8 mouse cellular contexts compared by ENCODE assay signal in genomic region chr7:105632551-105632972, GRCm38 (mm10). TPM values are rescaled to one million over a fixed set of nuclear protein-coding genes. Genes with fewer than 3 reads are reported as not detected.
DNase-seq lines count a peak whose midpoint lies in the region; ATAC-seq and TF ChIP-seq lines count a peak whose summit lies in the region.

No protein-coding gene starts in this region.

- H3K27ac ChIP-seq in lung, embryonic 16.5 days (ENCODE audit: low read length) = 0 out of 2 replicates have a peak overlapping the region, but pooled peaks have one; percentile 4
- H3K27ac ChIP-seq in cerebellum, adult 2 months (ENCODE audit: insufficient read depth, low read length) = peak overlapping the region; percentile 99
- no peak overlapping the region for H3K27ac ChIP-seq in heart, embryonic 12.5 days (ENCODE audit: poor library complexity, severe bottlenecking)
- H3K27ac ChIP-seq in liver, embryonic 15.5 days (replicated peaks) = no peak overlapping the region

- WGBS in lung, embryonic 16.5 days = 17% methylated on average over 4 of the region's 4 CpGs
- 1% methylated on average over 4 of the region's 4 CpGs for WGBS in cerebellum, adult 2 months
- 11% methylated on average over 4 of the region's 4 CpGs for WGBS in heart, embryonic 12.5 days
- WGBS in liver, embryonic 15.5 days (ENCODE audit: insufficient replicate concordance) = 22% methylated on average over 4 of the region's 4 CpGs

- H3K4me1 ChIP-seq in lung, embryonic 16.5 days (replicated peaks; ENCODE audit: control insufficient read depth, insufficient read depth, low read length) = peaks cover 29% of the 10 kb centered on the region
- H3K4me1 ChIP-seq in cerebellum, adult 2 months (ENCODE audit: control insufficient read depth, insufficient read depth, low read length) = peaks cover 23% of the 10 kb centered on the region
- peaks cover 46% of the 10 kb centered on the region for H3K4me1 ChIP-seq in heart, embryonic 12.5 days (replicated peaks)
- H3K4me1 ChIP-seq in liver, embryonic 15.5 days (replicated peaks) = peaks cover 26% of the 10 kb centered on the region

- H3K9me3 ChIP-seq in lung, embryonic 16.5 days (ENCODE audit: control insufficient read depth, low read length) = no peaks in the 10 kb centered on the region
- no peaks in the 10 kb centered on the region for H3K9me3 ChIP-seq in heart, embryonic 12.5 days (replicated peaks)
- no peaks in the 10 kb centered on the region for H3K9me3 ChIP-seq in liver, embryonic 15.5 days (replicated peaks)

- TF ChIP-seq CTCF in cerebellum, adult 2 months (IDR thresholded peaks at IDR 0.05; ENCODE audit: borderline replicate concordance, insufficient read depth, low read depth, low read length) = no peak

- H3K4me3 ChIP-seq in lung, embryonic 16.5 days (ENCODE audit: low read length) = peak overlapping the region; percentile 79
- peak overlapping the region; percentile 100 for H3K4me3 ChIP-seq in cerebellum, adult 2 months (replicated peaks; ENCODE audit: insufficient read depth, low read depth, low read length)
- peak overlapping the region; percentile 85 for H3K4me3 ChIP-seq in heart, embryonic 12.5 days
- H3K4me3 ChIP-seq in liver, embryonic 15.5 days (replicated peaks) = peak overlapping the region; percentile 69

- H3K36me3 ChIP-seq in lung, embryonic 16.5 days (ENCODE audit: control insufficient read depth, insufficient read depth, low read length) = peaks cover 7% of the 10 kb centered on the region
- peaks cover 22% of the 10 kb centered on the region for H3K36me3 ChIP-seq in heart, embryonic 12.5 days
- H3K36me3 ChIP-seq in liver, embryonic 15.5 days (replicated peaks) = peaks cover 11% of the 10 kb centered on the region

- peak overlapping the region; percentile 90 for H3K9ac ChIP-seq in lung, embryonic 16.5 days (ENCODE audit: low read length)
- peak overlapping the region; percentile 95 for H3K9ac ChIP-seq in heart, embryonic 12.5 days
- H3K9ac ChIP-seq in liver, embryonic 15.5 days = peak overlapping the region; percentile 63; the same call in 1 of the 2 replicates

- DNase-seq in lung, postnatal 25 days (ENCODE audit: low spot score) = no peak
- DNase-seq in cerebellum, adult 2 months = peak; percentile 84 to 90
- no peak for DNase-seq in spleen, postnatal 14 days (ENCODE audit: low spot score in 2 of 2)
- DNase-seq in spleen, postnatal 4 days (ENCODE audit: low spot score in 2 of 2) = no peak

- peak; percentile 3; the same call in 1 of the 2 replicates for ATAC-seq in lung, embryonic 16.5 days (ENCODE audit: low read depth)
- no peak for ATAC-seq in heart, embryonic 12.5 days (ENCODE audit: insufficient number of reproducible peaks, low FRiP score)
- ATAC-seq in liver, embryonic 15.5 days (ENCODE audit: insufficient read depth) = no peak
- no peak for ATAC-seq in megakaryocyte-erythroid progenitor cell, adult 5-6 weeks (replicated peaks; ENCODE audit: low FRiP score, low TSS enrichment, poor library complexity, severe bottlenecking)

- no peaks in the 10 kb centered on the region for H3K27me3 ChIP-seq in lung, embryonic 16.5 days (ENCODE audit: control insufficient read depth, insufficient read depth, low read depth, low read length)
- H3K27me3 ChIP-seq in cerebellum, adult 2 months (ENCODE audit: control insufficient read depth, insufficient read depth, low read length) = no peaks in the 10 kb centered on the region
- H3K27me3 ChIP-seq in heart, embryonic 12.5 days (replicated peaks) = no peaks in the 10 kb centered on the region
- peaks cover 33% of the 10 kb centered on the region for H3K27me3 ChIP-seq in liver, embryonic 15.5 days

- H3K4me2 ChIP-seq in lung, embryonic 16.5 days (ENCODE audit: low read depth, low read length) = peak overlapping the region; percentile 82
- H3K4me2 ChIP-seq in heart, embryonic 12.5 days = peak overlapping the region; percentile 92
- H3K4me2 ChIP-seq in liver, embryonic 15.5 days = peak overlapping the region; percentile 93

- peak; percentile 37; the same call in 1 of the 2 replicates for TF ChIP-seq POLR2A in cerebellum, adult 2 months (IDR thresholded peaks at IDR 0.05; ENCODE audit: borderline replicate concordance, insufficient read depth, low read length)

RNA-seq across cellular contexts. Expression of gene Trim3, which starts 0.8 kb away (rescaled TPM):
- polyA plus RNA-seq in lung, embryonic 16.5 days (2015; fragmentation: Nextera tagmentation; extraction: Ambion mirVana) = 61.8 and 67.0 TPM in 2 replicates
- polyA plus RNA-seq in cerebellum, adult 2 months (2012; rRNA removed) = 332 and 385 TPM in 2 replicates
- polyA plus RNA-seq in heart, embryonic 12.5 days (2016; fragmentation: Nextera tagmentation; extraction: Ambion mirVana) = 27.9 and 30.7 TPM in 2 replicates
- 3.5 and 4.9 TPM in 2 replicates for polyA plus RNA-seq in liver, embryonic 15.5 days (2015; fragmentation: Nextera tagmentation; extraction: Ambion mirVana)
- 12.0 and 13.4 TPM in 2 replicates for total RNA-seq in megakaryocyte-erythroid progenitor cell, adult 5-6 weeks (2014; fragmentation: Nextera tagmentation)
- total RNA-seq in megakaryocyte-erythroid progenitor cell, adult 5-6 weeks (2017) = 0.84 and 3.5 TPM in 2 replicates

RNA-seq across cellular contexts. Expression of gene Timm10b, which starts 7.3 kb away (rescaled TPM):
- 181 and 208 TPM in 2 replicates for polyA plus RNA-seq in lung, embryonic 16.5 days (2015; fragmentation: Nextera tagmentation; extraction: Ambion mirVana)
- 122 and 137 TPM in 2 replicates for polyA plus RNA-seq in cerebellum, adult 2 months (2012; rRNA removed)
- 142 and 155 TPM in 2 replicates for polyA plus RNA-seq in heart, embryonic 12.5 days (2016; fragmentation: Nextera tagmentation; extraction: Ambion mirVana)
- 94.4 and 98.5 TPM in 2 replicates for polyA plus RNA-seq in liver, embryonic 15.5 days (2015; fragmentation: Nextera tagmentation; extraction: Ambion mirVana)
- 61.3 and 68.5 TPM in 2 replicates for total RNA-seq in megakaryocyte-erythroid progenitor cell, adult 5-6 weeks (2014; fragmentation: Nextera tagmentation)
- total RNA-seq in megakaryocyte-erythroid progenitor cell, adult 5-6 weeks (2017) = 56.7 and 98.8 TPM in 2 replicates

RNA-seq across cellular contexts. Expression of gene Arfip2, which starts 7.7 kb away (rescaled TPM):
- 78.0 and 81.5 TPM in 2 replicates for polyA plus RNA-seq in lung, embryonic 16.5 days (2015; fragmentation: Nextera tagmentation; extraction: Ambion mirVana)
- 111 and 121 TPM in 2 replicates for polyA plus RNA-seq in cerebellum, adult 2 months (2012; rRNA removed)
- polyA plus RNA-seq in heart, embryonic 12.5 days (2016; fragmentation: Nextera tagmentation; extraction: Ambion mirVana) = 45.5 and 45.6 TPM in 2 replicates
- polyA plus RNA-seq in liver, embryonic 15.5 days (2015; fragmentation: Nextera tagmentation; extraction: Ambion mirVana) = 10.9 and 13.8 TPM in 2 replicates
- 32.1 and 35.3 TPM in 2 replicates for total RNA-seq in megakaryocyte-erythroid progenitor cell, adult 5-6 weeks (2014; fragmentation: Nextera tagmentation)
- 58.9 and 67.3 TPM in 2 replicates for total RNA-seq in megakaryocyte-erythroid progenitor cell, adult 5-6 weeks (2017)

RNA-seq across cellular contexts. Expression of gene Gm45799, which starts 7.8 kb away (rescaled TPM):
- 24.9 and 35.7 TPM in 2 replicates for polyA plus RNA-seq in lung, embryonic 16.5 days (2015; fragmentation: Nextera tagmentation; extraction: Ambion mirVana)
- polyA plus RNA-seq in cerebellum, adult 2 months (2012; rRNA removed) = 90.8 and 97.9 TPM in 2 replicates
- polyA plus RNA-seq in heart, embryonic 12.5 days (2016; fragmentation: Nextera tagmentation; extraction: Ambion mirVana) = 14.1 and 14.8 TPM in 2 replicates
- 14.4 and 24.6 TPM in 2 replicates for polyA plus RNA-seq in liver, embryonic 15.5 days (2015; fragmentation: Nextera tagmentation; extraction: Ambion mirVana)
- 0.15 and 6.2 TPM in 2 replicates for total RNA-seq in megakaryocyte-erythroid progenitor cell, adult 5-6 weeks (2014; fragmentation: Nextera tagmentation)
- 5.2 TPM in 1 of 2 replicates, not detected in the other for total RNA-seq in megakaryocyte-erythroid progenitor cell, adult 5-6 weeks (2017)

RNA-seq across cellular contexts. Expression of gene Dnhd1, which starts 18.1 kb away (rescaled TPM):
- 0.55 and 1.4 TPM in 2 replicates for polyA plus RNA-seq in lung, embryonic 16.5 days (2015; fragmentation: Nextera tagmentation; extraction: Ambion mirVana)
- polyA plus RNA-seq in cerebellum, adult 2 months (2012; rRNA removed) = 5.1 TPM in 2 replicates
- 0.41 and 0.52 TPM in 2 replicates for polyA plus RNA-seq in heart, embryonic 12.5 days (2016; fragmentation: Nextera tagmentation; extraction: Ambion mirVana)
- 0.10 and 0.32 TPM in 2 replicates for polyA plus RNA-seq in liver, embryonic 15.5 days (2015; fragmentation: Nextera tagmentation; extraction: Ambion mirVana)
- 0.47 and 0.90 TPM in 2 replicates for total RNA-seq in megakaryocyte-erythroid progenitor cell, adult 5-6 weeks (2014; fragmentation: Nextera tagmentation)
- 0.19 and 0.76 TPM in 2 replicates for total RNA-seq in megakaryocyte-erythroid progenitor cell, adult 5-6 weeks (2017)

Comparison
In these comparisons a context has a peak if more than half of its experiments do, and no peak if none do; other contexts are left out.
1. H3K27ac ChIP-seq: peak in lung, embryonic 16.5 days (single experiment) and cerebellum, adult 2 months (single experiment); none in heart, embryonic 12.5 days (single experiment) and liver, embryonic 15.5 days (single experiment).
2. DNase-seq: peak in cerebellum, adult 2 months (2 of 2); none in lung, postnatal 25 days (single experiment), spleen, postnatal 14 days (0 of 2) and spleen, postnatal 4 days (0 of 2).
3. Peak in every context shown above with its lines, with median percentiles within 50 percentile points of each other: H3K4me2 ChIP-seq, H3K4me3 ChIP-seq and H3K9ac ChIP-seq.